Mouse (Mus musculus): ENCODE results near the gene Lins1. TPM values are rescaled to one million over a fixed set of nuclear protein-coding genes. Genes with fewer than 3 reads are reported as not detected.

Gene Lins1
- polyA plus RNA-seq, 1 experiment from 2014 or later: 23.3 TPM

Other genes with a start within 250 kb of the Lins1 start
- 13.7 and 16.6 TPM in 2 replicates for gene Asb7, start 293 bp upstream of the Lins1 start, polyA plus RNA-seq (2015; fragmentation: Nextera tagmentation; extraction: Ambion mirVana)
- gene Cers3, start 53.6 kb downstream of the Lins1 start, polyA plus RNA-seq (2015; fragmentation: Nextera tagmentation; extraction: Ambion mirVana): 7.3 and 7.8 TPM in 2 replicates
- gene Adamts17, start 149.8 kb downstream of the Lins1 start, polyA plus RNA-seq (2015; fragmentation: Nextera tagmentation; extraction: Ambion mirVana): 13.2 and 14.8 TPM in 2 replicates